Mouse (Mus musculus) myocyte (in vitro differentiated cells): ENCODE measurements around the gene Card10. TPM values are rescaled to one million over a fixed set of nuclear protein-coding genes. Genes with fewer than 3 reads are reported as not detected.
"Not testable (repeated sequence)": the region's sequence is repeated elsewhere in the genome, so short reads cannot be mapped to it uniquely, and the experiment has no call there.

Experiments used
- H3K27me3 ChIP-seq: one replicate; pipeline ENCODE4 v1.6.1; 2011; ENCODE audit not compliant: control insufficient read depth, insufficient read depth, insufficient read length
- H3K36me3 ChIP-seq: one replicate; pipeline ENCODE4 v1.6.1; 2011; ENCODE audit not compliant: control insufficient read depth, insufficient read depth
- H3K4me2 ChIP-seq: one replicate; pipeline ENCODE4 v1.6.1; 2011; ENCODE audit warnings: low read depth, control low read depth
- H3K4me3 ChIP-seq: one replicate; pipeline ENCODE4 v1.5.1; 2011; ENCODE audit warnings: mild to moderate bottlenecking, control low read depth, moderate library complexity
- H3K79me2 ChIP-seq: one replicate; pipeline ENCODE4 v1.6.1; 2011; ENCODE audit not compliant: control insufficient read depth, insufficient read depth
- H3ac ChIP-seq: one replicate; pipeline ENCODE4 v1.6.1; 2011; ENCODE audit not compliant: control insufficient read depth, insufficient read length
- CEBPB ChIP-seq: IDR thresholded peaks from 2 replicates; pipeline ENCODE4 v1.6.1; 2011; ENCODE audit warnings: mild to moderate bottlenecking, moderate library complexity; ENCODE audit not compliant: poor library complexity, insufficient read depth, severe bottlenecking
- MAX ChIP-seq: IDR thresholded peaks from one replicate; pipeline ENCODE4 v1.6.1; 2011; ENCODE audit warnings: low read depth, mild to moderate bottlenecking, control low read depth
- MYOD1 ChIP-seq, 3 experiments: IDR thresholded peaks; one replicate each; pipeline ENCODE4 v1.6.1; 2011; ENCODE audit warnings: control low read depth in 2 of 3, low read depth in 2 of 3, mild to moderate bottlenecking in 2 of 3, moderate library complexity in 1 of 3; ENCODE audit not compliant: insufficient read length in 2 of 3, control insufficient read depth in 1 of 3
- MYOG ChIP-seq, 3 experiments: IDR thresholded peaks; one replicate each; pipeline ENCODE4 v1.6.1; 2011; ENCODE audit warnings: control low read depth in 2 of 3, low read depth in 2 of 3, mild to moderate bottlenecking in 2 of 3; ENCODE audit not compliant: insufficient read length in 2 of 3, control insufficient read depth in 1 of 3, insufficient read depth in 1 of 3
- POLR2A ChIP-seq: IDR thresholded peaks from one replicate; pipeline ENCODE4 v1.6.1; 2011; ENCODE audit warnings: low read depth, mild to moderate bottlenecking, control low read depth, moderate library complexity; ENCODE audit not compliant: insufficient read length
- POLR2AphosphoS2 ChIP-seq: IDR thresholded peaks from one replicate; pipeline ENCODE4 v1.6.1; 2011; ENCODE audit warnings: low read depth, control low read depth; ENCODE audit not compliant: insufficient read length
- SRF ChIP-seq: IDR thresholded peaks from one replicate; pipeline ENCODE4 v1.6.1; 2011; ENCODE audit warnings: low read depth; ENCODE audit not compliant: control insufficient read depth, insufficient read length
- TCF12 ChIP-seq: IDR thresholded peaks from one replicate; pipeline ENCODE4 v1.6.1; 2011; ENCODE audit warnings: mild to moderate bottlenecking, control low read depth; ENCODE audit not compliant: poor library complexity, insufficient read depth, severe bottlenecking
- USF1 ChIP-seq: IDR thresholded peaks from one replicate; pipeline ENCODE4 v1.6.1; 2011; ENCODE audit warnings: low read depth, mild to moderate bottlenecking, control low read depth, moderate library complexity
- polyA plus RNA-seq: library from polyadenylated mRNA; unstranded; fragments of >200 nt; fragmentation: generic; extraction: Trizol; gene quantifications from one replicate; pipeline ENCODE4 v1.2.1, GENCODE M21; 2012; ENCODE audit warnings: missing spikeins

Card10 gene
- polyA plus RNA-seq, 1 experiment, result 1.4 TPM

- no peak overlapping the region for H3K4me2 ChIP-seq
- H3K36me3 ChIP-seq, result peaks cover 32% of the 10 kb centered on the region
- peak in 1 of 3 experiments; percentile 32 for TF ChIP-seq MYOD1 (IDR thresholded peaks at IDR 0.05; ENCODE audit: control insufficient read depth in 1 of 3, insufficient read length in 2 of 3, low read depth in 2 of 3)
- no peak for TF ChIP-seq SRF
- peak; percentile 42 for TF ChIP-seq POLR2A
- TF ChIP-seq MYOG (IDR thresholded peaks at IDR 0.05; ENCODE audit: control insufficient read depth in 1 of 3, insufficient read depth in 1 of 3, insufficient read length in 2 of 3, low read depth in 2 of 3), result peak in 1 of 3 experiments; percentile 8
- peak; percentile 55 for TF ChIP-seq POLR2AphosphoS2
- H3K27me3 ChIP-seq, result no peaks in the 10 kb centered on the region
- H3K4me3 ChIP-seq, result no peak overlapping the region
- H3K79me2 ChIP-seq, result peaks cover 61% of the 10 kb centered on the region
- no peak overlapping the region for H3ac ChIP-seq
Measured at GRCm38 (mm10) chr15:78848467-78848866, 45.6 kb upstream of the Card10 start.

DNA sequence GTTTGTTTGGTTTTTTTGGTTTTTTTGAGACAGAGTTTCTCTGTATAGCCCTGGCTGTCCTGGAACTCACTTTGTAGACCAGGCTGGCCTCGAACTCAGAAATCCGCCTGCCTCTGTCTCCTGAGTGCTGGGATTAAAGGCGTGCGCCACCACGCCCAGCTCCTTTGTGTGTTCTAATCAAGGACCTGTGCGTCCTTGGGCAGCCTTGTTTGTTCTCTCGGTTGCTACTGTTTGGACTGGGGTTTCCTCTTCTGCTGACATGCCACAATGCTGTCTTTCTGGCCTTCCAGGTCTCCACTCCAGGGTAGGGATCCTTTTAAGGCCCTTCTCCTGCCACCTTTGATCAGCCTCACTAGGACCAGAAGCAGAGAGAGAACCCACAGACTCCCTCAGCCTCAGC is 44.0 kb upstream of the Card10 start:
- peaks cover 32% of the 10 kb centered on the region for H3K36me3 ChIP-seq
- H3K4me3 ChIP-seq, result peak overlapping the region; percentile 64
- not testable (repeated sequence) for H3K27me3 ChIP-seq, H3K4me2 ChIP-seq, H3ac ChIP-seq
- H3K79me2 ChIP-seq, result peaks cover 67% of the 10 kb centered on the region

GRCm38 (mm10) chr15:78846352-78846751 is 43.5 kb upstream of the Card10 start:
- Histone ChIP-seq H3ac (no peak overlapping the region), H3K4me3 (peak overlapping the region; percentile 64), H3K36me3 (peaks cover 32% of the 10 kb centered on the region), H3K79me2 (peaks cover 67% of the 10 kb centered on the region), H3K27me3 (no peaks in the 10 kb centered on the region), H3K4me2 (peak overlapping the region; percentile 91)
- TF ChIP-seq TCF12 (no peak), POLR2AphosphoS2 (peak; percentile 6), USF1 (no peak)

DNA sequence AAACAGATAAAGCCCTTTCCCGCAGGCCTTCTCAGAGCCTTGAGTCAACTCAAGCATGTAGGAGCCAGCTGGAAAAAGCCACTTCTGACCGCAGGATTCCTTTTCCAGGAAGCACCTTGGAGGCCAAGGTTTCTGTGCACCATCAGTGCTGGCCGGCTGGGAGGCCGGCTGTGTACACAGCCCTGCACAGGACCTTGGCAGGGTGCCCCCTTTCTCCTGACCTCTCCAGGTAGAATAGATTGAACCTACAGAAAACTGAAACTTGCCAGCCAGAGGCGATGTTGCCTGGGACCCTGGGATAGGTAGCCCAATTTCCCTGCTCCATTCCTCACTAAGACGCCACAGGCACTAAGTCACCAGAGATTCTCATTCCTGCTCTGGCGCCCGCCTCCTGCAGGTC is 43.0 kb upstream of the Card10 start:
- H3K4me3 ChIP-seq, result peak overlapping the region; percentile 64
- H3K4me2 ChIP-seq, result peak overlapping the region; percentile 91
- peaks cover 67% of the 10 kb centered on the region for H3K79me2 ChIP-seq
- no peaks in the 10 kb centered on the region for H3K27me3 ChIP-seq
- TF ChIP-seq POLR2AphosphoS2 (peak; percentile 8), POLR2A (no peak), MYOG (IDR thresholded peaks at IDR 0.05; ENCODE audit: control insufficient read depth in 1 of 3, insufficient read depth in 1 of 3, insufficient read length in 2 of 3, low read depth in 2 of 3) (peak in 1 of 3 experiments; percentile 67)
- peaks cover 32% of the 10 kb centered on the region for H3K36me3 ChIP-seq
- H3ac ChIP-seq, result no peak overlapping the region

DNA sequence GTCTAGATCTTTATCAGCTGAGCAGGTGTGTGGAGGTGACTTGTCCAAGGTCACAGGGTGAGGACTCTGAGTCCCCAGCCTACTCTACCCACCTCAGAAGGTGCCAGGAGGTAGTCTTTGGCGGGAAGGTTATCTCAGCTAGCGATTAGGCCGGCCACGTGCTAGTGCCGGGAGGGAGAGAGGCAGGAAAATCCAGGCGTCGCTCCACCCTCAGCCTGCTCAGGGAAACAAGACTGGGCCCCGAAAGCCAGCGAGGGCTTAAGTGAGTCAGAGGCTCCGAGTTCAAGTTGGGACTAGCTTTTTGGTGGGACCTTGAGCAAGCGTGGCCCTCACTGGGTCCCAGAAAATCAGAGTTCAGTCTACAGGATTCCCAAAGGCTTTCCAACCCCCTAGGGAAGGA is 42.5 kb upstream of the Card10 start:
- Histone ChIP-seq H3ac (no peak overlapping the region), H3K79me2 (peaks cover 67% of the 10 kb centered on the region), H3K4me3 (peak overlapping the region; percentile 64), H3K4me2 (peak overlapping the region; percentile 91), H3K27me3 (no peaks in the 10 kb centered on the region), H3K36me3 (peaks cover 32% of the 10 kb centered on the region)
- peak; percentile 90 for TF ChIP-seq MAX
- TF ChIP-seq USF1, result peak; percentile 35
- no peak for TF ChIP-seq POLR2AphosphoS2

DNA sequence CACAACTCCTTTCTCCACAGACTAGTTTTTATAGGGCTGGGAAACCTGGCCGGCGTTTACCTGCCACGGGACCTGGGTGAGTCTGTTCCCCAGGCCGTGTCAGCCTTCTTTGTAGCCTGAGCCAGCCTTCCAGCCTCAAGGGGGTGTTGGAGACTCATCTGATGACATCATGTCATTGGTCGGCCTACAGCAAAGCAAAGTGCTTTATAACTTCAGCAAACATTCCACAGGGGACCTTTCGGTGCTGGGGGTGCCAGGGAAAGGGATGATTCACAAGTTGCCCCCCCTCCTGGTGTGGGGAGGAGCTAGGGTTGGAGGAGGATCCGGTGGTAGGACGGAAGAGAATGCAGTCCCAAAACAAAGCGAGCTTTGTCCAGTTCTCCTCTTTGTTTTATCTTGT is 41.9 kb upstream of the Card10 start:
- peaks cover 32% of the 10 kb centered on the region for H3K36me3 ChIP-seq
- peak overlapping the region; percentile 64 for H3K4me3 ChIP-seq
- H3ac ChIP-seq, result no peak overlapping the region
- H3K79me2 ChIP-seq, result peaks cover 67% of the 10 kb centered on the region
- TF ChIP-seq POLR2A (peak; percentile 60), CEBPB (0 out of 2 replicates have a peak, but pooled peaks have one; percentile 8), TCF12 (no peak), POLR2AphosphoS2 (peak; percentile 62)
- H3K27me3 ChIP-seq, result no peaks in the 10 kb centered on the region
- peak overlapping the region; percentile 91 for H3K4me2 ChIP-seq
